Mouse (Mus musculus): ENCODE results near the gene Fam178b.
A peak's percentile ranks its signal among the peaks of the same experiment; 100 is the strongest.

Gene Fam178b

DNA sequence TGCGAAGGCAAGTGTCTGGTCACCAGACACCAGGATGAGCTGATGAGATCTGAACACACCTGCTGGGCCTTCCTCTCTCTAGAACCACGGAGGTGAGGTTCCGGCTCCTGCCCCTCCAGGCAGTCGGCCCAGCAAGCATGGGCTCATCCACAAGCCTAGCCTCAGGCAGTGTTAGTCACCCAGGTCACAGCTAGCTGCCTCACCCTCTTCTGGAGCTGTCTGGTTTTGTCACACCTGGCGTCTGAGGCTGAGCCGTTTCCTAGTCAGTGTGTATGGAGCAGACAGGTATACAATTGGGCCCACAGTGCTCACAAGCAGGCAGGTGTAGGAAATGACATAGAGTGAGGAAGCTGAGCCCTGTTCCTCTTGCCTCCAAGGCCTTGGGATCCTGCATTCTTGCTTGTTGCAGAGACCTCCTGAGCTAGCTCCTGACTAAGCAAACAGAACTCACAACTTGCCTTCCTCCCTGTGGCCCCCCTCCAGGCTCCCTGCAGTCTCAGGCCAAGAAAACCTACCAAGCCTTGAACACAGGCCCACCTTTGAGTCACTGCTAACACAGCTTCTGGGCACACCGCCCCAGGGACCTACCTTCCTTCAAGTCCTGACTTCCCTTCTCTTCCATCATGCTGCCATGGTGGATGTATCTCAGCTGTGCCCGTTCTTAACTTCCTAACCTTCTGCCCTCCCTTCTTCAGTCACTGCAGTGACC is 99.4 kb downstream of the Fam178b start:
- DNase-seq = no peak

DNA sequence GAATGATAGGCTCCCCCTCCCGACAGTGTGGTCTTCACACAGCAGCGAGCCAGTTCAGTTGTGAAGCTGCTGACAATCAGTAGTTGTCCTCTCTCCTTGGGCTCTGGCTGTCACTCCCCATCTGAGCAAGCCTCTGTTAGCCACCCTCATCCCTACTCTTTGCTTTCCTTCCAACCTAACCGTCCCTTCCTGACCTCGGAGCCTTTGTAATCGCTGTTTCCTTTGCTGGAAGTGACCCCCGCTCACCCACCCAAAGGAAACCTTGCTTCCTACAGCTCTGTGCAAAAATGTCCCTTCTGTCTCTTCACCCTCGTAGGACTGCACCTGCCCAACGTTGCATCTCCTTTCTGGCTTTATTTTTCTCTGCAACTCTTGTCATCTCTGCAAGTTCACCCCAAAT is 100.8 kb downstream of the Fam178b start:
- no peak for DNase-seq

DNA sequence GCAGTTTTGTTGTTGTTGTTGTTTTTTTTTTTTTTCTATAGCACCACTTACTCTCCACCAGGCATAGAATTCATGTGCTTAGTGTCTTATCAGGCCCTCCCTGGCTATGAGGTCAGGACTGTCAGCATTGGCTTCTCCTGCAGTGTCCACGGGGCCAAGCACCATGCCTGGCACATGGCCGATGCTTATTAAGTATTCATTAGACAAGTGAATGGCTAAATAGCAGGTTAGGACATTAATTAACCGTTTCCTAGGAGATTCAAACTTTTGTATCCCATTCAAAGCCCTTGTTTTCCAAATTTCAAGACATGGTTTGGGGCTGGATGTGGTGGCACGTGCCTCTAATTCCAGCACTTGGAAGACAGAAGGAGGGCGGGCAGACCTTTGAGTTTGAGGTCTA is 101.7 kb downstream of the Fam178b start:
- no peak for DNase-seq

DNA sequence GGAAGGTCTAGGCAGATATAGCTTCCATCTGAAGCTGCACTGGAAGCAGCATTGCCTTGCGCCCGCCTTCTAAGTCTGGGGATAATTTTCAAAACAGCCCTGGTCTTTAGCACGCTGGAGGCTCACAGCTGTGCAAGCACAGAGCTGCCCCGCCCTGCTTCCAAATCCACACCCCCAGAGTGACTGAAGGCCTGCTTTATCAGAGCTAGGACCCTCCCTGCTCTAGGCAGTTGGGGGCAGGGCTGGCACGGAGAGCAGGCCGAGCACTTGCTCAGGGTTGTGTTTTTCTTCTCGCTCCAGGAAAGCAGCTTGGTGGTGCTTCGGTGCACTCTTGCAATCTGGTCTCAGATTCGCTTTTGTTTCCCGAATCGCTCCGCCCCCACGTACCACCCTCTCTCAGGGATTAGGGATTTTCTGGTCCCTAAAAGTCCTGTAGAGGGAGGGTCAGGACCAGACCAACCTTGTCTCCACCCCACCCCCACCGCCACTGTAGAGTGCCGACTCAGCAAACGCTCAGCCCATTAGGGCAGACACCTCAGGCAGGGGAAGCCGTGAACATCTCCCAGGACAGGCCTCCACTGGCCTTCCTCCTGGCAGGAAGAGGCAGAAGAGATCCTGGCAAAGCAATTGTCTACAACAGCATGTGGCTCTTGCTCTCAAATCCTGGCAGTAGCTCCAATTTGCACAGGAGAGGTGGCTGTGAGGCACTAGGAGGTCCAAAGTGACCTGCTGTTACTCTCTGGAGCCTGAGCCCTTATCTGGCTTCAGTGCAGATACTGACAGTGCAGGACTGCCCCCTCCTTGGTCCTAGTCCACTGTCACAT is 102.4 kb downstream of the Fam178b start:
- peak; percentile 89 for DNase-seq

DNA sequence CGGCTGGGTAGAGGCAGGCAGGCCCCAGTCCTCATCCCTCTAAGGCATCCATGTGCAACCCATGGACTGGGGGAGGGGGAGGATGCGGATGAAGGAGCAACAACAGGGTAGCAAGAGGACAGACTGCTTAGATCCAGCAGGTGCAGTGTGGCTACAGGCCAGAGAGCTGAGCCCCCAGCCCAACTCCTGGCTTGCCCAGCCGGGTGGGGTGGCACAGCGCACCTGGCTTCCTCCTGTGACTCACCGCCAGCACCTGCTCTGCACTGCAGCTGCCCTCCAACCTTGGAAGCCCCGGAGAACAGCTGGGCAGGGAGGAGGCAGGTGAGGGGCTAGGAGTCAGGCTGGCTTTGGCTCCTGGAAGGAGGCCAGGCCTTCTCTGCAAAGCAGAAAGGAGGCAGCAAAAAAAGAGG is 103.0 kb downstream of the Fam178b start:
- DNase-seq = no peak

DNA sequence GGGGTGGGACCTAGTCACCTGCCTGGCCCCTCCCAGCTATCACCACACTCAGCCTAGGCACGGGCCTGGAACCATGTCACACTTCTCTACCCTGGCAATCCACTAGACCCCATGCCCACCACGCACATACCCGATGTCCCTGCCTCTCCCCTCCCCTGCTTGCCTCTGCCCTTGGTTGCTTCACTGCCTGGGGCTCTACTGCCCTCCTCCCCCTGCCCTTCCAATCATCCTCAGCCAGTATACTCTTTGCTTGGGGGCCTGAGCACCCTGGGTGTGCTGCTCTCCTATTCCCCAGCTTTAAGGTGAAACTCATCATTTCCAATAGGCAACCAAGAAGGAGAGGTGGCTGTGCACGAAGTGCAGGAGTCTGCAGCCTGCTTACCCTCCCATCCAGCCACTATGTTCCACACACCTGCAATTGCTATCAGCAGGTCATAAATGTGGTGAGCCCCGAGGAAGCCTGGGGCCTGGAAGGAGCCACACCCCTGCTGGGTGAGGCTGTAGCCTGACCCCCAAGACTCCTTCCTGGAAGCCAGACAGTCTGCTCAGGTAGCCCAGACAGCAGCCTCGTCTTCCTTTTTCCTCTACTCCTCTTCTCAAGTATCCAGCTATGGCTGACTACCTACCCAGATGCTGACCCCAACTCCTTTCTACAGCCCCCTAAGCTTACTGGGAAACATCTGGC is 105.8 kb downstream of the Fam178b start:
- DNase-seq = no peak

DNA sequence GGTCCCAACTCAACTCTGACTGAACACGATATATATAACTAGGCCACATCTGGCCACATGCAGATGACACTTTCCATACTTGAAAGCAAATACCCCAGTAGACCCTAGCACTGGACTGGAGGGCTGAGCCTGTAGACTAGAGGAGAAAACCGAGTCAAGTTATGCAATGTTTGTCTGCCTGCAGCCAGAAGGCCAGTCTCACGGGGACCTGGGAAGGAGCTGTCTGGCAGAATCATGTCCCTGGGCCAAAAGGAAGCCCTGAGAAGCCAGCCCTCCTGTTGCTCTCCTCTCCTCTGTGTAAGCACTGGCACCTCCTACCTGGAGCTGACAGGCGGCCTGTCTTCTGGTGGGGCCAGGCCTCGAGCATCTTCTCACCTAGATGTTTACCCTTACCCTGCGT is 107.6 kb downstream of the Fam178b start:
- DNase-seq = no peak

DNA sequence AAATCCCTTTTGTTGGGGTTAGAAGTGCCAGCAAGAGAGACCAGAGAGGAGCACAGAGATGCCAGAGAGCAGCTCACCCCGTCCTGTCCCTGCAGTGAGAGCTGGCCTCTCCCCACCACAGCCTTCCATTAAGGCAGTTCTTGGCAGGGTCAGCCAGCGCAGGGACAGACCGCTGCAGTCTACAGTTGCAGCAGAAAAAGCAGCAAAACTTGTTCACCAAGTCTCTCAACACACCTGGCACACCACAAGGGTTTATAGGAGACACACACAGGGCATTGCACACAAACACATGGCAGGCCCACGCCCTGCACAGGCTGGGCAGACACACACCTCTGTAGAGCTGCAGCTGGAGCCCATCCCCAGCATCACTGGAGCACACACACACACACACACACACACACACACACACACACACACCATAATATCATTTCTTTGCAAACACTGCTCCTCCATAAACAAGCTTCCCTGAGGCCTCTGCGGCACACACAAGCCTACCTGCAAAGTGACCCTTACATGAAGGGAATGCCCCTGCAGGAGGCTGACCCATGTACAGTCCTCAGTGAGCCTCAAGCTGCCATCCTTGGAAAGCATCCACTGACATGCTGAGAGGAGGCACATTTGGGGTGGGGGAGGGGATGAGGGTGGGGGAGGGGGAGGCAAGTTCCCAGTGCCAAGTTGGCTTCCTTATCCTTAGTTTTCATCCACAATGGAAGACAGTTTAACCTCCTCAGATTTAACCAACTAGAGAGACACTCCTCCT is 108.6 kb downstream of the Fam178b start:
- DNase-seq = no peak

DNA sequence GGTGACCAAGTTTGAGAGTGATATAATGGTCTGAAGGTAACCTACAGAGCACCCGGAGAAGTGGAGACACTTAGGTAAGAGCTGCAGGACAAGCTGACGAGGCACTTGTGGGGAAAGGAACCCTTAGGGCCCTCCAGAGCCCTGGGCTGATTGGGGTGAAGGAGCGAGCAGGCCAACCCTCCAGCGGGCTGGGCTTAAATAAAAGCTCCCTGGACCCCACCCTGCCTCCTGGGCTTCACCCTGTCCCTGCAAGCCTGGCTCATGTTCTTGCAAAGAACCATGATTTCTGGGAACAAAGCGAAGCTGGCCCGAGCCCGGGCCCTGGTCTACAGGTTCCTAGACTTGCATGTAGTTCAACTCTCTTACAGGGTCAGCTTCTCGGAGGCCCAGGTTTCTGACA is 109.5 kb downstream of the Fam178b start:
- no peak for DNase-seq

DNA sequence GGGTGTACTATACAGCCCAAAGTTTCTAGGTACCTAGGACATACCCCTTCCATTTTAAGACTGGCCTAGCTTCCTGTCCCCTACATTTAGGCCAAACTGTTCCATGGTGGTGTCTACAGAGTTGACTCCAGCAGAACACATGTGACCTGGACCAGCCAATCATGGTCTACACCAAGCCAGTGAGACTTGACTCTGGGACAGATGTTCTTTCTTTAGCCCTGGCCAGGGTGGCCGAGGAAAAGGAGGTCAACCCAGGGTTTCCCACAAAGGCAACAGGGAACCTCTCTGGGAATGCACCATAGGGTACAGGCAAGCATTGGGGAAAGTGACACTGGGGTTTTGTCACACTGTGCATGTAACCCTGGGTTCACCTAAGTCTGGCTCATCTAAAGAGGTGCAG is 110.3 kb downstream of the Fam178b start:
- no peak for DNase-seq

DNA sequence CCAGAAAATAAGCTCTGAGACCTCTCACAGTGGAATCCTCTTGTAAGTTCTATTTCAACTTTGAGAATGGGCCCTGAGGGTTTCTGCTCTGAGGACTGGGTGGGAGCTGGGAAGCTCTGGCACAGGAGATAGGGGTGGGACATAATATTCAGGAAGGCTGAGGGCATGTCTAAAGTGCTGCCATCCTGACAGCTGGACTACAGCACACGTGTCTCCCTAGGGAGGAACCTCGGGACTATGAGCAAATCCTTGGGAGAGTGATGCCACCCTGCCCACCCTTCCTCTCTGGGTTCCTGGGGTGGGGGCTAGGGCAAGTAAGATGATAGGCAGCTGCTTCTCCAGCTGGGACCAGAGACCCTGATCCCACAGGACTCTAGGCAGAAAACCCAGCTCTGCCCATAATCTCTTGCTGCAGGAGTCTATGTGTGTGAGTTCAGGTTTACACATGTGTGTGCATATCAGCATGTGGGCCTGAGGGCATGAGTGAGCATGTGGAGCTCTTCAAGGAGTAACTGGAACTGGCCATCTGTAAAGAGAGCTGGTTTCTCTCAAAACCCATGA is 110.8 kb downstream of the Fam178b start:
- DNase-seq = no peak

DNA sequence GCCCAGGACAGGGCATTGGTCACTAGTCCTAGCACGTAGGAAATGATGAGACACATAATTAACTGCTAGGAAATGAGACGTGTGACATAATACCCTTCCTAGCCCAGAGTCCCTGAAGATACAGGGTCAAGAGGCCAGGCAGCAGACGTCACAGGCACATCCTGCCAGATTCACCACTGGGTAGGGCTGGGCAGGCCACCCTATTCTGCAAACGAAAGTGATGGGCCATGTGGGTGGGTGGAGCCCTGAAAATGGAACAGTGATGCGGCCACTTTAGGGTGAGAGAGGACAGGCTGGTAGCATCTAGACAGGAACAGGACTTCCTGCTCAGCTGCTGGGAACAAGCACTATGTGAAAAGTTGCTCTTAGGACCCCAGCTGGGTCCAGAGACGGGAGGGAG is 111.4 kb downstream of the Fam178b start:
- DNase-seq = no peak

DNA sequence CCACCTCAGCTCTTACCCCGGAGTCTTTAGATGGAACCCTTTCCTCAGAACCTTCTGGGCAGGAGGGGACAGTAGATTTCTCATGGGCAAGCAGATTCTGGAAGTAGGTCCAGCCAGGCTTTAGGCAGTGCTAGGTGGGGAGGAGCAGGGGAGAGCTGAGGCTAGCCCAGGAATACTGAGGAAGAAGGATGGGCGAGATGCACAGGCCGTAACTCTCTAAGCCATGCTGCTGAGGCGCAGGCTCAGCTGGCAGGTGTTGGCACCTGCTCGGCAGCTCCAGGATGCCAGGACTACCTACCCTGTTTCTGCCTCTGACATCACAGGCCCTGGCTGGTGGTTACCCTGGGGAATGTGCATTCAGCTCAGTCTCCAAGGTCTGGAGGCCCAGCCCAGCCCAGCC is 112.7 kb downstream of the Fam178b start:
- no peak for DNase-seq

DNA sequence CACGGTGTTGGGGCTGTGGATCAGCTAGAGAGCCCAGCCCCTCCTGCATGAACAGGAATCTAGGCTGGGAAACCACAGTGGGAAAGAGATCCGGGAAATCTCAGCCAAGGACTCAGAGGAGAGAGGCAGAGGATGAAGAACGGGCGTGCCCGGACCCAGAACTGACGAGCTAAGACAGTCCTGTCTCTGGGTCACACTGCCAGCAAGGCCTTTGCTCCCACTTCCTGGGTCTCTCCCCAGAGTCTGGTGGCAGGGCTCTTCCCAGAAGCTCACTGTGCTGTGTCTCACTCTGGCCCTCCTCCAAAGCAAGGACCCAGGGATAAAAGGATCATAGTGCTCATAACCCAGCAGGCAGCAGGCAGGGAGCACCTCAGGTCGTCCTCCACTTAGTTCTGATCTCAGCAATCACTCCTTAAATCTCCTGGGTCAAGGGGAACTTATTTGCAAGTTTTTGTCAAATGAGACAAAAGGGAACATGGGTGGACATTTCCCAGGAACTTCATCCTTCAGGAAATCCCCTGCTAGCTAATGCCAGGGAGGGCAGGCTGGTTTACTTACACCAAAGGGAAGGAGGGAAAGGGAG is 113.2 kb downstream of the Fam178b start:
- DNase-seq = no peak

DNA sequence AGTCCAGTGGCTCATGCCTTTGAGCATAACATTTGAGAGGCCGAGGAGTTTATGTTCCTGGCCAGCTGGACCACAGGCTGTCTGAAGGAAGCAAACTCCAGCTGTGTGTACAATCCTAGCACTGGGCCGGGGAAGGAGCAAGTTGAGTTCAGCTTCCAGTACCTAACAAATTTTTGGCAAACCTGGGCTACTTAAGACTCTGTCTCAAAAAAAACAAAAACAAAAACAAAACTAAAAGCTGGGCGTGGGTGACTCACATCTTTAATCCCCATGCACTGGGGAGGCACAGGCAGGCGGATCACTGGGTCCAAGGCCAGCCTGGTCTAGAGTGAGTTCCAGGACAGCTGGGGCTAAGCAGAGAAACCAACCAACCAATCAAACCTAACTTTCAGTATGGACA is 114.2 kb downstream of the Fam178b start:
- no peak for DNase-seq

DNA sequence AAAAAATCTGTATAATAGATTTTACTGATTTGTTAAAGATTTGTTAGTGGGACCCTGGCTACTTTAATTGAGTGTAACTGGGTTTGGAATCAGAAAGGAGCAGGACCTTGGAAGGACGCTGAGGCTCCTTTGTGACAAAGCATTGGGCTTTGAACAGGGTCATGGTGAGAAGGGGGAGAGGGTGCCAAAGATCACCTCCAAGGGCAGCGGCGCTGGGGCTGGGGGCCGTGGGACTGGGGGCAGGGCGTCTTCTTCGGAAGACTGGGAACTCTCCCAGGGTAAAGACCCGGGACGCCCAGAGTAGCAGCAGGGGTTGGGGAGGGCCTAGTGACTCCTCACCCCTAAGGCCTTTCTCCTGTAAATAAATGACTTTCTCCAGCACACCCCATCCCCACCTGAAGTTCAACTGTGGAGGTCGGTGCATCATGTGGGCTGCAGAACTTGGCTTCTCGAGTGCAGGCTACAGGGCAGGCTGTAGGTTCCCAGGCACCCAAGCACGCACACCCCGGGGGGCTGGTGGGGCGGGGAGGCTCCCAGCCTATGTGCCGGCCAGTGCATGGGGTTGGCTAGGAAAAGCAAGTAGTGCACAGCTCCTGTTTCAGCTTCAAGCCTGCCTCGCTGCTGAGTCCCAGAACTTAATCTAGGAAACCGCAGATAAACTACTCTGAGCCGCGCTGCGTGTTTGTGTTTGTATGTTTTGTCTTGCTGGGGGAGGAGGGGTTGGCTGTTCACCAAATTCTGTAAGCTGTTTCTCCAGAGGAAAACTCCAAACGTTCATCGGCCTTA is 115.0 kb downstream of the Fam178b start:
- no peak for DNase-seq

DNA sequence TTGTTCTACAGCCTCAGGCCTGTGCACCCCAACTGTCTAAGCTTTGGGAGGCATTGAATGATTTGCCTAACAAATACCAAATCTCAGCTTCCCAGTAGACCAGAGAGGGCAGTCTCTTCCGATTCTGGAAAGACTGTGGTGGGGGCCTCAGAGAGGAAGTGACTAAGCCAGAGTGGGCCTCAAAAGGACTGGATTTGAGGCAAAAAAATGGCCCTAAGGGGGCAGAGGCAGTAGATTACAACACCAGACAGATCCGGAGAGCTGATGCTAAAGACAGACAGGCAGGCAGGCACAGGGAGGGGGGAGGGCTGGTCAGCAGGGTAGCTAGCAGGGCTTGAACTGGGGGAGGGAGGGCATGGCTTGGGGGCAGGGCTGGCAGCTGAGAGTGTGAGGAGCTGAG is 116.6 kb downstream of the Fam178b start:
- no peak for DNase-seq

DNA sequence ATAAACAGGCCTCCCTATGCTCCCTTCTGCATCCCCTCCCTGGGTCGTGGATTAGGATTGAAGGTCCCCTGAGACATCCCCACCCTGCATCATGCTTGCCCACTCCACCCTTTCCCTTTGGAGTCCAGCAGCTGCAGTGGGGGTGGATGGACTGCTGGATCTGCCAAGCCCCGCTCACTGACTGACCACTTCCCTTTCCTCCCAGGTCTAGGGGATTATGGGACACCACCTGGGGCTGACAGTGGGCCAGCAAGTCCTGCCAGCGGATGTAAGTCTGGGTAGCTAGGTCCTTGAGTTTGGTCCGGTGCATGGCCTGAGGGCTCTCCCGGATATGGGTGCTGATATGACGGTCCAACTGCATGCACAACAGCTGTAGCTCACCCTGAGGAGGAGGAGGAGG is 118.9 kb downstream of the Fam178b start:
- no peak for DNase-seq

DNA sequence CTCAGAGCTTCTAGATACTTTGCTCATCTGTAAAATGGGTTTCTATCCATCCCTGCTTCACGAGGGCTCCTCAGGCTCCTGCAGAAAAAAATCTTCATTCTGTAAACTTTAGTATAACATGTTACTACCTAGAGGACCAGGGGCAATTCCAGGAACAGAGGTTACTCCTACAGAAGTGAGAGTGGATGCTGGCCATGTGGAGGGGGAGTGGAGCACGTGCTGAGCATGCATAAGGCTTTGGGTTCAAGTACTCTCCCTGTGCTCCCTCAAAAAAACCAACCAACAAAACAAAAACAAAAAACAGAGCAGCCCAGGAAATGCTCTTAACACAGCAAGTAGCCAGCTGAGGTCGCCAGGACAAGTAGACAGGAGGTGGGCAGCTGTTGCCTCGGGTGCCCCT is 119.4 kb downstream of the Fam178b start:
- no peak for DNase-seq

DNA sequence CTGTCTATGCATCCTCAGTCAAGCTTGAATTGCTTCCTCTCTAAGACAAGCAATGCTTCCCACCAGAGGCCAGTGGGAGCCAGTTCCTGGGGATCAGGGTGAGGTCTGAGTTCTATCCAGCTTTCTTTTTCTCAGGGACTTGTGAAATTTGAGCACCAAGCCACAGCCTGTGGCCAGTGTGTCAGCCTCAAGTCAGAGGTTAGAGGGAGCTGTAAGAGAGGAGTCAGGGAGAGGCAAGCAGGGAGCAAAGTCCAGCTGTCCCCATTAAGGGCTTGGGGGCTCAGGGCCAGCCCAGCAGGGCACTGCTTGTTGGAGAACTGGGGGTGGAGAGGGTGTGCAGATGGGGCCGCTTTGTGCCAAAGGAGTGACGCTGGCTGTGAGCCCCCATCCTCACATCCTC is 119.8 kb downstream of the Fam178b start:
- DNase-seq = no peak

DNA sequence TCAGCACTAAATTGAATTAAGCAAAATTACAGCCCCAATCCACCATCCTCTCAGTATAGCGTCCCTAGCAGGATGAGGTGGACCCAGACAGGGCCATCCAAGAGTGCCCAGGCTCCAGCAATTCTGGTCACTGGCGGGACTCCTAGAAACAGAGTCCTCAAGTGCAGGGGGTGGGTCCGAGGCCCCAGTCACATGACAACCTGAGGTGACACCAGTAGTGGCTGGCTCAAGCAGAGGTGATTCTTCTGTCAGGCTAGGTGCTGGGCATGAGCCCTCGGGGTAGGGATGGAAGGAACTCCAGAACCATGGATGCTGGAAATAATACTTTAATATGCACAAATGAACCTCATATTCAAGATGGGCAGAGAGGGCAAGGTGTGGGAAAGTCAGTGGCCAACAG is 120.6 kb downstream of the Fam178b start:
- DNase-seq = no peak

DNA sequence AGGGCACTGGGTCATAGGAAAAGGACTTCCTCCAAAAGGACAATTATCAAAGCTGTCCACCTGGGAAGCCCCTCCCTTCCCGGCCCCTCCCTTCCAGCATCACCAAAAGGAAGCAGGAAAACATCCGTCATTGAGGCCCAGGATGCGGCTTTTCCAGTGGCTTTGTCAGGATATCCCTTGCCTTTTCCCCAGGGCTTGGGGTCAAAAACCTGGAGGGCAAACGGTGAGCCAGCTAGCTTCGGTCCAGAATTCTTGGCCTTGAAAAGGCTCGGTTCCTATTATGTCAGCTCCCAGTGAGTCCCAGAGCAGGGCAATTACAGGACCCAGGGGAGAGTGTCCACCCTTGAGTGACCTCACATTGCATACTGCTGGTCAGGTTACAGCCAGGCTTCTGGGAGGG is 122.1 kb downstream of the Fam178b start:
- DNase-seq = no peak
